In the genomic region with DNA sequence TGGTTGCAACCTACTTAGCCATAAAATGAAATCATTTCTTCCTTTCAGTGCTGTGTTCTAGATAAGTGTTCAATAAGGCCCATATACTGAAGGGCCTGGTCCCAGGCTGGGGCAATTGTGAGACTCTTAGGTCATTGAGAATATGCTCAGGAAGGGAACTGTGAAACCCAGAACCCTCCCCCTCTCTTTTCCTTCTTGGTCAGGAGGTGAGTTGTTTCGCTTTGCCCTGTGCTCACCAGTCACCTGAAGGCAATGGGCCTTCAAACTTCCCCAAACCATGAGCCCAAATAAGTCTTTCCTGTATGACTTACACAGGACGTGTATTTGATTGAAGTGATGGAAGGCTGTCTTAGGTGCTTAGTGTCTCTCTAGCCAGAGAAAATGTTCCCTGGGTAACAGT, we compare ENCODE assay signal across 21 mouse cellular contexts.
DNase-seq lines count a peak whose midpoint lies in the region; ATAC-seq and TF ChIP-seq lines count a peak whose summit lies in the region.
"Had no signal": no experiment of that assay in that cellular context is flagged by ENCODE, and none has a peak within 500 bp of the region (broad histone marks: within the 10 kb centered on the region; RNA-seq: fewer than 3 reads in every experiment).

No protein-coding gene starts in this region.

- H3K4me3 ChIP-seq in stomach, postnatal 0 days (ENCODE audit: low read depth, low read length), result no peak overlapping the region
- H3K4me3 ChIP-seq: embryonic facial prominence, embryonic 13.5 days; forebrain, embryonic 15.5 days; limb, embryonic 13.5 days; liver, embryonic 13.5 days; lung, embryonic 15.5 days; midbrain, embryonic 12.5 days; neural tube, embryonic 13.5 days had no signal

- 69% methylated on average over 2 of the region's 2 CpGs for WGBS in stomach, postnatal 0 days

- no peaks in the 10 kb centered on the region for H3K4me1 ChIP-seq in stomach, postnatal 0 days (replicated peaks; ENCODE audit: control insufficient read depth, insufficient read depth)
- H3K4me1 ChIP-seq: liver, embryonic 13.5 days; lung, embryonic 15.5 days; midbrain, embryonic 12.5 days; neural tube, embryonic 13.5 days had no signal

- peak; percentile 68 for ATAC-seq in CD4-positive, CD25-positive, alpha-beta regulatory T cell, adult 4 months
- peak; percentile 55 for ATAC-seq in inflammation-experienced regulatory T-cells, adult 6 months
- no peak for ATAC-seq in stomach, postnatal 0 days (ENCODE audit: low FRiP score, low TSS enrichment)
- ATAC-seq: forebrain, embryonic 15.5 days; hindbrain, embryonic 16.5 days had no signal

- no peak for TF ChIP-seq EP300 in stomach, postnatal 0 days (optimal IDR thresholded peaks at IDR 0.05)

- H3K9ac ChIP-seq in stomach, postnatal 0 days (ENCODE audit: low read length), result no peak overlapping the region
- H3K9ac ChIP-seq: embryonic facial prominence, embryonic 13.5 days; forebrain, embryonic 15.5 days; limb, embryonic 13.5 days; liver, embryonic 13.5 days; lung, embryonic 15.5 days; midbrain, embryonic 12.5 days; neural tube, embryonic 13.5 days had no signal

- DNase-seq in spleen, postnatal 36 days (ENCODE audit: low spot score in 2 of 2), result peak; percentile 29 to 43
- no peak for DNase-seq in spleen, adult 18-20 months
- peak; percentile 33 for DNase-seq in thymus, postnatal 4 days
- no peak for DNase-seq in stomach, postnatal 0 days (ENCODE audit: low spot score)
- no peak for DNase-seq in MN1 (ENCODE audit: low spot score)
- DNase-seq: adrenal gland, postnatal 25 days; cerebellum, adult 11 months; cerebellum, postnatal 10 days; heart, postnatal 4 days; kidney, adult 11 months; liver, embryonic 13.5 days had no signal

- TF ChIP-seq CTCF in stomach, postnatal 0 days (IDR thresholded peaks at IDR 0.05; ENCODE audit: low read depth), result no peak

- no peaks in the 10 kb centered on the region for H3K36me3 ChIP-seq in stomach, postnatal 0 days (ENCODE audit: control insufficient read depth, insufficient read depth, low read length)
- H3K36me3 ChIP-seq: embryonic facial prominence, embryonic 13.5 days; forebrain, embryonic 15.5 days; limb, embryonic 13.5 days; liver, embryonic 13.5 days; lung, embryonic 15.5 days; midbrain, embryonic 12.5 days; neural tube, embryonic 13.5 days had no signal

- no peaks in the 10 kb centered on the region for H3K9me3 ChIP-seq in stomach, postnatal 0 days (ENCODE audit: control insufficient read depth, low read length)
- H3K9me3 ChIP-seq: embryonic facial prominence, embryonic 13.5 days; forebrain, embryonic 15.5 days; limb, embryonic 13.5 days; liver, embryonic 13.5 days; lung, embryonic 15.5 days; midbrain, embryonic 12.5 days had no signal

- no peak overlapping the region for H3K27ac ChIP-seq in stomach, postnatal 0 days (replicated peaks)
- H3K27ac ChIP-seq: embryonic facial prominence, embryonic 13.5 days; forebrain, embryonic 15.5 days; limb, embryonic 13.5 days; liver, embryonic 13.5 days; lung, embryonic 15.5 days; macrophage; midbrain, embryonic 12.5 days; neural tube, embryonic 13.5 days had no signal

- H3K4me2 ChIP-seq in stomach, postnatal 0 days (replicated peaks; ENCODE audit: low read depth), result no peak overlapping the region
- H3K4me2 ChIP-seq: embryonic facial prominence, embryonic 13.5 days; forebrain, embryonic 15.5 days; limb, embryonic 13.5 days; liver, embryonic 13.5 days; lung, embryonic 15.5 days; midbrain, embryonic 12.5 days; neural tube, embryonic 13.5 days had no signal

- H3K27me3 ChIP-seq in stomach, postnatal 0 days (ENCODE audit: control insufficient read depth, insufficient read depth, low read length), result no peaks in the 10 kb centered on the region
- H3K27me3 ChIP-seq: embryonic facial prominence, embryonic 13.5 days; forebrain, embryonic 15.5 days; limb, embryonic 13.5 days; liver, embryonic 13.5 days; lung, embryonic 15.5 days; midbrain, embryonic 12.5 days; neural tube, embryonic 13.5 days had no signal

Comparison
In these comparisons a context has a peak if more than half of its experiments do, and no peak if none do; other contexts are left out.
1. DNase-seq: peak in spleen, postnatal 36 days (2 of 2) and thymus, postnatal 4 days (single experiment); none in spleen, adult 18-20 months (0 of 2), stomach, postnatal 0 days (single experiment) and MN1 (single experiment).